Mouse (Mus musculus): Measurements from ENCODE around the gene Pphln1.

DNA sequence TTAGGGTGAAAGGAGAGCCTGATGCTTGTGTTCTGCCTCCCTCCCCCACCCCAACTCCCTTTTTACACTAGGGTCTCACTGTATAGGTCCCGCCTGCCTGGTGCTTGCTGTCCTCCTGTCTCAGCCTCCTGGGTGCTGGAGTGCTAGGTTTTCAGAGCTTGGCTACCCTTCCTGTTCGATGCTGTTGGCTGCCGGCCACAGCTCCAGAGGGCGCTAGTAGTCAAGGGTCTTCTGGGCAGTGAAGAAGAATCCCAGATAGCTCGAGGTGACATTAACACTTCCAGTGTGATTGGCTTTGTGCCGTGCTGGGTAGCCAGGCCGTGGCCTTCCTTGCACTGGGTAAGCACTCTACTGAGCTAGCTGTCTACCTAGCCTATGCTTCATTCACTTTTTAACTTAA is 22.4 kb downstream of the Pphln1 start:
- TF ChIP-seq POLR2A (IDR thresholded peaks at IDR 0.05; ENCODE audit: low read depth, low read length) (no peak), CTCF (IDR thresholded peaks at IDR 0.05; ENCODE audit: extremely low read depth, insufficient read length, insufficient replicate concordance, low read depth, low read length) (no peak)

All from small intestine, adult 2 months (tissue).